Mouse (Mus musculus): Measurements from ENCODE around the gene Ythdf2. TPM values are rescaled to one million over a fixed set of nuclear protein-coding genes. Genes with fewer than 3 reads are reported as not detected.

Gene Ythdf2
- total RNA-seq, 2 experiments from 2014 or later = 29.7 to 29.8 TPM

GRCm38 (mm10) chr4:132211091-132211942 lies 786 bp downstream of the Ythdf2 start:
- DNase-seq (ENCODE audit: low spot score) = peak; percentile 3

- no peak for DNase-seq (ENCODE audit: low spot score)
These were observed 1.8 kb downstream of the Ythdf2 start for GRCm38 (mm10) chr4:132210325-132210724.

- no peak for DNase-seq (ENCODE audit: low spot score)
These were observed 2.8 kb downstream of the Ythdf2 start for GRCm38 (mm10) chr4:132209299-132209698.

- no peak for DNase-seq (ENCODE audit: low spot score)
These were observed 4.8 kb downstream of the Ythdf2 start for GRCm38 (mm10) chr4:132207280-132207679.

- no peak for DNase-seq (ENCODE audit: low spot score)
These were observed 13.3 kb downstream of the Ythdf2 start for GRCm38 (mm10) chr4:132198771-132199170.

- peak; percentile 23 for DNase-seq (ENCODE audit: low spot score)
These were observed 13.8 kb downstream of the Ythdf2 start for GRCm38 (mm10) chr4:132198285-132198712.

GRCm38 (mm10) chr4:132194975-132195374 lies 17.1 kb downstream of the Ythdf2 start:
- DNase-seq (ENCODE audit: low spot score) = no peak

GRCm38 (mm10) chr4:132194373-132194772 lies 17.7 kb downstream of the Ythdf2 start:
- no peak for DNase-seq (ENCODE audit: low spot score)

- no peak for DNase-seq (ENCODE audit: low spot score)
These were observed 24.2 kb downstream of the Ythdf2 start for GRCm38 (mm10) chr4:132187826-132188401.

- DNase-seq (ENCODE audit: low spot score) = no peak
These were observed 28.9 kb downstream of the Ythdf2 start for GRCm38 (mm10) chr4:132183162-132183561.

- no peak for DNase-seq (ENCODE audit: low spot score)
These were observed 30.1 kb downstream of the Ythdf2 start for GRCm38 (mm10) chr4:132181721-132182658.

- no peak for DNase-seq (ENCODE audit: low spot score)
These were observed 31.4 kb downstream of the Ythdf2 start for GRCm38 (mm10) chr4:132180710-132181109.

- peak; percentile 72 for DNase-seq (ENCODE audit: low spot score)
These were observed 33.5 kb downstream of the Ythdf2 start for GRCm38 (mm10) chr4:132178630-132179059.

- no peak for DNase-seq (ENCODE audit: low spot score)
These were observed 35.6 kb downstream of the Ythdf2 start for GRCm38 (mm10) chr4:132176474-132176873.

GRCm38 (mm10) chr4:132170891-132171290 lies 41.2 kb downstream of the Ythdf2 start:
- no peak for DNase-seq (ENCODE audit: low spot score)

GRCm38 (mm10) chr4:132169761-132170160 lies 42.3 kb downstream of the Ythdf2 start:
- no peak for DNase-seq (ENCODE audit: low spot score)

- DNase-seq (ENCODE audit: low spot score) = no peak
These were observed 42.8 kb downstream of the Ythdf2 start for GRCm38 (mm10) chr4:132169271-132169670.

- DNase-seq (ENCODE audit: low spot score) = no peak
These were observed 44.7 kb downstream of the Ythdf2 start for GRCm38 (mm10) chr4:132167436-132167835.

- no peak for DNase-seq (ENCODE audit: low spot score)
These were observed 45.5 kb downstream of the Ythdf2 start for GRCm38 (mm10) chr4:132166350-132167290.

GRCm38 (mm10) chr4:132165691-132166090 lies 46.4 kb downstream of the Ythdf2 start:
- DNase-seq (ENCODE audit: low spot score) = no peak
